Mouse (Mus musculus) forebrain, embryonic 13.5 days (tissue): ENCODE data around the gene Adgrb2. TPM values are rescaled to one million over a fixed set of nuclear protein-coding genes. Genes with fewer than 3 reads are reported as not detected.

Experiments
- ATAC-seq: fragments of 200-750 bp; cut with Nextera tagmentation; 2 replicates; pipeline ENCODE4 v1.8.0; 2017
- H3K27ac ChIP-seq: fragments of 300-500 bp; sonication (generic); 2 replicates; pipeline ENCODE4 v1.5.1; 2015; ENCODE audit warnings: inconsistent platforms, mild to moderate bottlenecking, moderate library complexity
- H3K27me3 ChIP-seq: fragments of 300-500 bp; sonication (generic); 2 replicates; pipeline ENCODE4 v1.6.1; 2015; ENCODE audit warnings: mild to moderate bottlenecking, inconsistent platforms
- H3K36me3 ChIP-seq: fragments of 300-500 bp; sonication (generic); 2 replicates; pipeline ENCODE4 v1.6.1; 2015; ENCODE audit warnings: mild to moderate bottlenecking, inconsistent platforms; ENCODE audit not compliant: poor library complexity, severe bottlenecking
- H3K4me1 ChIP-seq: fragments of 300-500 bp; sonication (generic); 2 replicates; pipeline ENCODE4 v1.6.1; 2015; ENCODE audit warnings: inconsistent platforms
- H3K4me2 ChIP-seq: fragments of 300-500 bp; sonication (generic); 2 replicates; pipeline ENCODE4 v1.6.1; 2015; ENCODE audit warnings: inconsistent platforms, mild to moderate bottlenecking, moderate library complexity
- H3K4me3 ChIP-seq: fragments of 300-500 bp; sonication (generic); 2 replicates; pipeline ENCODE4 v1.5.1; 2015; ENCODE audit warnings: mild to moderate bottlenecking, inconsistent platforms
- H3K9ac ChIP-seq: fragments of 300-500 bp; sonication (generic); 2 replicates; pipeline ENCODE4 v1.6.1; 2015; ENCODE audit warnings: mild to moderate bottlenecking, inconsistent platforms
- H3K9me3 ChIP-seq: fragments of 300-500 bp; sonication (generic); replicated peaks from 2 replicates; pipeline ENCODE4 v1.6.1; 2016; ENCODE audit warnings: inconsistent platforms
- WGBS: fragments of 180-500 bp; shearing (Covaris S2); methylation state at CpG from one replicate; pipeline ENCODE4 v1.1.7; 2015; 5-methylcytosine and 5-hydroxymethylcytosine counted together
- polyA plus RNA-seq: library from polyadenylated mRNA; unstranded; fragments of >200 nt; fragmentation: Nextera tagmentation; extraction: Ambion mirVana; gene quantifications from 2 replicates; pipeline ENCODE4 v1.2.1, GENCODE M21; 2015

Adgrb2 gene
- polyA plus RNA-seq, 1 experiment from 2014 or later = 6.4 TPM

DNA sequence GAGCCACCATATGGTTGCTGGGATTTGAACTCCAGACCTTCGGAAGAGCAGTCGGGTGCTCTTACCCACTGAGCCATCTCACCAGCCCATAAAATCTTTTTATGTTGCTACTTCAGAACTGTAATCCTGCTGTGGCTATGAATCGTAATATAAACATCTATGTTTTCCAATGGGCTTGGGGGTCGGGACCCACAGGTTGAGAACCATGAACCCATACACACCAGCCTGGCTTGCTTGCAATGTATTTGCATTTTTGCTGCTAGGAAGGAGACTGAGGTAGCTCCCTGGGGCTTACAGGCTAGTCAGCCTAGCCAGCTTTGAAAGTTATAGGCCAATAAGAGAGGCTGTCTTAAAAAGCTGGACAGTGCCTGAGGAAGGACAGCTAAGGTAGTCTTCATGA is 26.1 kb downstream of the Adgrb2 start:
- ATAC-seq = no peak
- no peak overlapping the region for H3K9ac ChIP-seq
- peaks cover 16% of the 10 kb centered on the region for H3K4me1 ChIP-seq
- no peak overlapping the region for H3K4me3 ChIP-seq
- no peak overlapping the region for H3K27ac ChIP-seq
- no peaks in the 10 kb centered on the region for H3K9me3 ChIP-seq
- WGBS = 97% methylated on average over 4 of the region's 4 CpGs
- peaks cover 39% of the 10 kb centered on the region for H3K36me3 ChIP-seq
- no peak overlapping the region for H3K4me2 ChIP-seq
- no peaks in the 10 kb centered on the region for H3K27me3 ChIP-seq

DNA sequence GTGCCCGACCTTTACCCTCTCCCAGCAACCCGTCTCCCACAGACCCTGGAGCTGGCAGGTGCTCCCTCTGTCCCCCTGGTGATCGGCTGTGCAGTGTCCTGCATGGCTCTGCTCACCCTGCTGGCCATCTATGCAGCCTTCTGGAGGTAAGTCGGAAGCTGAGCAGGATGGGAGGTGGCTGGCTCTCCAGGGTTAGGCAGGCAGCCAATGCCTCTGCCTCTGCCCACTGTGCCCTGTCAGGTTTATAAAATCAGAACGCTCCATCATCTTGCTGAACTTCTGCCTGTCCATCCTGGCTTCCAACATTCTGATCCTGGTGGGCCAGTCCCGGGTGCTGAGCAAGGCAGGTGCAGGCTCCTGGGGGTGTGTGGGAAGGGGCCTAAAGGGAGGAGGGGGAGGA is 27.6 kb downstream of the Adgrb2 start:
- H3K9me3 ChIP-seq = no peaks in the 10 kb centered on the region
- 0 out of 2 replicates have a peak, but pooled peaks cover 4% of the 10 kb centered on the region for H3K27me3 ChIP-seq
- H3K27ac ChIP-seq = no peak overlapping the region
- H3K4me1 ChIP-seq = peaks cover 13% of the 10 kb centered on the region; the same call in 1 of the 2 replicates
- no peak overlapping the region for H3K4me3 ChIP-seq
- no peak overlapping the region for H3K4me2 ChIP-seq
- peaks cover 45% of the 10 kb centered on the region for H3K36me3 ChIP-seq
- no peak for ATAC-seq
- no peak overlapping the region for H3K9ac ChIP-seq
- WGBS = 88% methylated on average over 6 of the region's 6 CpGs

DNA sequence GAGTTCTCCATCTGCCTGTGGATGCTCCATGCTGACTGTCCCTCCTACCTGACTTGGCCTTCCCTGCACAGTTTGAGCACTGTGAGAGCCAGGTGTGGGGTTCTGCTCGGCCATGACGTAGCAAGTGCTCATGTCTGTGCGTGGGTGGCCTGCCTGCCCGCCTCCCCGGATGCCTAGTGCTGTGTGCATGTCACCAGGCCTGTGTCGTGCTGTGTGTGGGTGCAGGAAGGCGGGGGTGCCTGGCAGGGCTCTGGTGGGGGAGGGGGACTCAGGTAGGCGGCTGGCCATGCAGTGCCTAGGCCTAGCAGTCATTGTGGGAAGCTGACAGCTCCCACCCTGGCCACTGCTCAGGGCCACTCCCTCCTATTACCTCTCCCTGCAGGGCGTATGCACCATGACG is 28.4 kb downstream of the Adgrb2 start:
- 68% methylated on average over 10 of the region's 10 CpGs for WGBS
- no peak overlapping the region for H3K4me2 ChIP-seq
- no peak overlapping the region for H3K4me3 ChIP-seq
- H3K4me1 ChIP-seq = peaks cover 13% of the 10 kb centered on the region; the same call in 1 of the 2 replicates
- no peak overlapping the region for H3K9ac ChIP-seq
- 0 out of 2 replicates have a peak, but pooled peaks cover 4% of the 10 kb centered on the region for H3K27me3 ChIP-seq
- no peak for ATAC-seq
- no peak overlapping the region for H3K27ac ChIP-seq
- H3K36me3 ChIP-seq = peaks cover 48% of the 10 kb centered on the region
- H3K9me3 ChIP-seq = no peaks in the 10 kb centered on the region

GRCm38 (mm10) chr4:130016010-130016409 is 31.3 kb downstream of the Adgrb2 start:
- Histone ChIP-seq H3K27me3 (0 out of 2 replicates have a peak, but pooled peaks cover 4% of the 10 kb centered on the region), H3K4me2 (no peak overlapping the region), H3K4me1 (peaks cover 13% of the 10 kb centered on the region; the same call in 1 of the 2 replicates), H3K9ac (no peak overlapping the region), H3K36me3 (peaks cover 38% of the 10 kb centered on the region), H3K9me3 (no peaks in the 10 kb centered on the region), H3K27ac (no peak overlapping the region), H3K4me3 (no peak overlapping the region)
- 59% methylated on average over 4 of the region's 4 CpGs for WGBS
- no peak; the same call in 1 of the 2 replicates for ATAC-seq

- no peak overlapping the region for H3K4me3 ChIP-seq
- no peaks in the 10 kb centered on the region for H3K9me3 ChIP-seq
- H3K9ac ChIP-seq = no peak overlapping the region
- WGBS = 72% methylated on average over 18 of the region's 18 CpGs
- peaks cover 13% of the 10 kb centered on the region; the same call in 1 of the 2 replicates for H3K4me1 ChIP-seq
- no peak for ATAC-seq
- no peak overlapping the region for H3K4me2 ChIP-seq
- H3K36me3 ChIP-seq = peaks cover 33% of the 10 kb centered on the region
- no peak overlapping the region for H3K27ac ChIP-seq
- H3K27me3 ChIP-seq = 0 out of 2 replicates have a peak, but pooled peaks cover 4% of the 10 kb centered on the region
Measured at GRCm38 (mm10) chr4:130017036-130017674, 32.5 kb downstream of the Adgrb2 start.

GRCm38 (mm10) chr4:130022952-130023351 is 38.3 kb downstream of the Adgrb2 start:
- no peak for ATAC-seq
- Histone ChIP-seq H3K27me3 (no peaks in the 10 kb centered on the region), H3K36me3 (peaks cover 17% of the 10 kb centered on the region; the same call in 1 of the 2 replicates), H3K4me1 (peaks cover 8% of the 10 kb centered on the region), H3K4me3 (no peak overlapping the region), H3K27ac (no peak overlapping the region), H3K9me3 (no peaks in the 10 kb centered on the region), H3K4me2 (no peak overlapping the region), H3K9ac (no peak overlapping the region)
- WGBS = 88% methylated on average over 8 of the region's 8 CpGs

DNA sequence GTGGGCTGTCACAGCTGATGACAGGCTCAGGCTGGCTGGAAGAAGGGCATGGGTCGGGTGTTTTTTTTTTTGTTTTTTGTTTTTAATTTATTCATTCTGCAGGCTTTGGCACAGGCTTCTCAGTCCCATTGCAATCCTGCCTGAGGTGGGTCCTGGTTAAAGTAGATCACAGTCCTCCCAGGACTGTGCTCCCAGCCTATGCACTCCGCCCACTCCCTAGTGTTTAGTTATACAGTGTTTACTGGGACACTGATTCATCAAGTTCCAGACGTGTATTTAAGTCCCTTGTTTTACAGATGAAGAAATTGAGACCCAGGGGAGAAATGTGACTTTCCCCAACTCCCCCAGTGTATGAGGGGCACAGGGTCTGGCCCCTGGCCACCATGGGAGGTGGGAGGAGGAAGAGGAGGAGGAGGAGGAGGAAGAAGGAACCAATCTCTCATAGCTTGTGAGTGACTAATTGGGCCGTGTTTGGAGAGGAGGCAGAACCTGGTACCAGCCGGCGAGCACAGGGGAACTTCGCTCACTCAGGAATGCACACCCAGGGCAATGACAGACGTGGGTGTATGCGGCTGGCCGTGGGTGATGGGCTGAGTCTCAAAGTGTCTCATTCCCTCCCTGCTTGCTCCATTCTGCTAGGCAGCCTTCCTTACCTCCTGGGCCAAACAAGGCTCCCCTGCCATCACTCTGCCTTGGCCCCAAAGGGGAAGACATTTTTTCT is 39.0 kb downstream of the Adgrb2 start:
- no peak overlapping the region for H3K9ac ChIP-seq
- no peak overlapping the region for H3K4me3 ChIP-seq
- no peaks in the 10 kb centered on the region for H3K9me3 ChIP-seq
- no peak overlapping the region for H3K27ac ChIP-seq
- H3K27me3 ChIP-seq = no peaks in the 10 kb centered on the region
- WGBS = 82% methylated on average over 10 of the region's 10 CpGs
- H3K4me1 ChIP-seq = peaks cover 12% of the 10 kb centered on the region
- peaks cover 14% of the 10 kb centered on the region; the same call in 1 of the 2 replicates for H3K36me3 ChIP-seq
- ATAC-seq = no peak
- no peak overlapping the region for H3K4me2 ChIP-seq

DNA sequence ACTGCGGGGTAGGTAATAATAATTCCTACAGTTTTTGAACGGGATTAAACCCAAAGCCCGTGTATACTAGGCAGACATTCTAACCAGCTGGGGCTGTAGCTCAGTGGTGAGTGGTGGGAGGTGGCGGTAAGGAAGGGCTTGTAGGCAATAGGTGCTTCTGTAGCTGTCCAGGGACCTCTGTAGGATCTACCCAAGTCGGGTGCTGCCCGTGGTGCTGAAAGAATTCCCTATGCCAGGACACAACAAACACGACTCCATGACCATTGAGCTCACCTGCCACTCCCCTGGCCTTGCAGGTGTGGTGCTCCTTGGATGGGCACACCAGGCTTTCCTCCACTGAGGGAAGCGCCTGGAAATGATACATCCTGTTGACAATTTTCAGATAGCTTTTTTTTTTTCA is 40.9 kb downstream of the Adgrb2 start:
- no peak for ATAC-seq
- Histone ChIP-seq H3K9ac (no peak overlapping the region), H3K4me1 (peaks cover 12% of the 10 kb centered on the region), H3K27ac (no peak overlapping the region), H3K4me2 (no peak overlapping the region), H3K4me3 (no peak overlapping the region), H3K27me3 (no peaks in the 10 kb centered on the region), H3K36me3 (0 out of 2 replicates have a peak, but pooled peaks cover 8% of the 10 kb centered on the region), H3K9me3 (no peaks in the 10 kb centered on the region)
- WGBS = 47% methylated on average over 8 of the region's 8 CpGs

DNA sequence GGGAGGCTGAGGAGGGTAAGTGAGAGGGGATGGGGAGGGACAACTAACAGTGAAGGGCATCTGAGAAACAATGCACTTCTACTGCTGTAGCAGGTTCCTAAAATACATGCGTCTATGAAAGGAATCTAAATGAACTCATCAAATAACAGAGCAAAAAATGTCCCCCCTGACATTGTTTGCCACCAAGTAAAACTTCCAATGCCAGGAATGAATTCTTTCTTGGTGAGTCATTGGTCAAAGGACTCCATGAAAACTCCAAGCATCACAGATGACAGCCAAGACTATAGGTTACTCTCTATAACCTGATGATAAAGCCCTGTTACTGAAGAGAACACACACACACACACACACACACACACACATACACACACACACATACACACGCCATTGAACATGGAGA is 46.5 kb downstream of the Adgrb2 start:
- WGBS = 85% methylated on average over 2 of the region's 2 CpGs
- Histone ChIP-seq H3K36me3 (no peaks in the 10 kb centered on the region), H3K4me2 (no peak overlapping the region), H3K9me3 (no peaks in the 10 kb centered on the region), H3K4me1 (peaks cover 26% of the 10 kb centered on the region), H3K27me3 (peaks cover 14% of the 10 kb centered on the region), H3K9ac (no peak overlapping the region), H3K4me3 (no peak overlapping the region), H3K27ac (no peak overlapping the region)
- ATAC-seq = no peak

GRCm38 (mm10) chr4:130033496-130033895 is 48.8 kb downstream of the Adgrb2 start:
- Histone ChIP-seq H3K36me3 (no peaks in the 10 kb centered on the region), H3K27ac (no peak overlapping the region)

GRCm38 (mm10) chr4:130036112-130036511 is 51.4 kb downstream of the Adgrb2 start:
- peak; percentile 48; the same call in 1 of the 2 replicates for ATAC-seq
- Histone ChIP-seq H3K9ac (no peak overlapping the region), H3K4me2 (no peak overlapping the region), H3K4me1 (peaks cover 29% of the 10 kb centered on the region), H3K27me3 (peaks cover 32% of the 10 kb centered on the region), H3K9me3 (no peaks in the 10 kb centered on the region), H3K27ac (no peak overlapping the region), H3K4me3 (no peak overlapping the region), H3K36me3 (no peaks in the 10 kb centered on the region)
- WGBS = 7% methylated on average over 8 of the region's 8 CpGs

More at GRCm38 (mm10) chr4:130033496-130033895, 48.8 kb downstream of the Adgrb2 start:
- 57% methylated on average over 7 of the region's 7 CpGs for WGBS
- no peaks in the 10 kb centered on the region for H3K9me3 ChIP-seq
- H3K4me3 ChIP-seq = no peak overlapping the region
- no peak for ATAC-seq
- no peak overlapping the region for H3K4me2 ChIP-seq
- peaks cover 32% of the 10 kb centered on the region for H3K27me3 ChIP-seq
- peaks cover 26% of the 10 kb centered on the region for H3K4me1 ChIP-seq
- no peak overlapping the region for H3K9ac ChIP-seq
